Mouse (Mus musculus) CH12F3 (cell line): ENCODE results near the gene Patj.

Experiments
- in situ Hi-C: fragments of 300-500 bp; cut with MboI; formaldehyde crosslinking; loops from 2 replicates; pipeline ENCODE4 v1.14.3; 2020; ENCODE audit warnings: low sequenced_read_pairs

The Patj gene

DNA sequence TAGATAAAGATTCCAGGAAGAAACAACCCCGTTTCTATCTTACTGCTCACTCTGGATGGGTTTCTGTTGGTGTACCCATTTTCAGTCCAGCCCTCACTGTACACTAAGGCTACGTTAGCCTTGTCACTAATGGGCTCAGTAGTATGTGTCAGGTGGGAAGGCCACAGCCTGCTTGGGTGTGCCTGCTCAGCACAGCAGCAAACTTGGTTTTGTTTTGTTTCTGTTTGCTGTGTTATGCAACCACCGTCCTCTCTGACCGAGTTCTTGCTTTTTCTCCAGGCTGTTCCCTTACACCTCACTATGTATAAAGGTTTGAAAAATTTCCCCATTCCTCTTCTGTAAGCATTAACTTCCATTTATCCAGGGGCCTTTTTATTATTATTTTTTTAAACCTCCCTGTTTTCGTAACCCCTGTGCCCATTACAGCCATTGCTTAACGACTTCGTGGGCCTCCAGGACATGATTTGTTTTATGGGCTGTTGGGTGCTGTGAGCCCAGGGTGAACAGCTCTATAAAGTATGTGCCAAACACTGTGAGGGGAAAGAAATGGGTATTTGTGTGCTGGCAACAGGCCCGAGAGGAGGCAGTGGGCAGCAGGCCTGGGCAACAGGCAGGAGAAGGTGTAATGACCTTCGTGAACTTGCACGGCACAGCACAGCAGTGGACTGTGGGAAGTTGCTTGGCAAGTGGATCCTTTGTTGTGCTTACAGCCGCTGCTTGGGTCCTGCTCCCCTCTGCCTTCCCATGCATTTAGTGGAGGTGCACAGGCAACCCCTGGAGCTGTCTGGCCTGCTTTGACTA is 113.1 kb downstream of the Patj start:
- in situ Hi-C loops = no loop called here

DNA sequence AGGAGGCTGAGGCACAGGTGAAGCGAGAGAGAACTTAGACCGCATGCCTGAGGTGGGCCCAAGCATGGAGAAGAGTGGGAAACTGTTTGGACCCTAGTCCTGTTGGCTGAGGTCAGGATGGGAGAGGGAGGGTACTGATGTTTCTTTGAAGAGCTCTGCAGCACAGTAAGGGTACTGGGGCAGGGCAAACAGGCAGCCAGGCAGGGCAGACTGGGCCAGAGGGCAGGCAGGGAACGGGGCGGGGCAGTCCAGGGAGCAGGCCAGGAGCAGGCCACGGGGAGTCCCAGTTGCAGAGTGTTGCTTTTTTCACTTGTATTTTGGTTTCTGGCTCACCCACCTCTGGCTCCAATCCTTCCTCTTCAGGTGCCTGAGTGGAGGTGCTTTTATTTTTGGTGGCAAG is 114.4 kb downstream of the Patj start:
- in situ Hi-C loops = no loop called here

DNA sequence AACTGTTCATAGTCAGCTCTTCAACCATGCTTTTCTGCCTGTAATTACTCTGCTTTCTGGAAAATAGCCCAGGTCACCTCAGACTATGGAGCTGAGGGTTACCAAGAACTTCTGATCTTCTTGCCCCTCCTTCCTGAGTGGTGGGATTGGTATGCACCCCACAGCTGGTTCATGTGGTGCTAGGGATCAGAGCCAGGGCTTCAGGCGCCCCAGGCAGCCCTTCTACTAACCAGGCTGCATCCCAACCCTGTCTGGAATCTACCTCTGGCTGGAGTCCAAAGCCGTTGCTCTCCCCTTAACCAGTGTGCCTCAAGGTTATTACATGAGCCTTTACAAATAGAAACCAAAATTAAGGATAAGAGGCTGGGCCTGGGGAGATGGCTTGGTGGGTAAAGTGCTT is 115.7 kb downstream of the Patj start:
- in situ Hi-C loops = no loop called here

DNA sequence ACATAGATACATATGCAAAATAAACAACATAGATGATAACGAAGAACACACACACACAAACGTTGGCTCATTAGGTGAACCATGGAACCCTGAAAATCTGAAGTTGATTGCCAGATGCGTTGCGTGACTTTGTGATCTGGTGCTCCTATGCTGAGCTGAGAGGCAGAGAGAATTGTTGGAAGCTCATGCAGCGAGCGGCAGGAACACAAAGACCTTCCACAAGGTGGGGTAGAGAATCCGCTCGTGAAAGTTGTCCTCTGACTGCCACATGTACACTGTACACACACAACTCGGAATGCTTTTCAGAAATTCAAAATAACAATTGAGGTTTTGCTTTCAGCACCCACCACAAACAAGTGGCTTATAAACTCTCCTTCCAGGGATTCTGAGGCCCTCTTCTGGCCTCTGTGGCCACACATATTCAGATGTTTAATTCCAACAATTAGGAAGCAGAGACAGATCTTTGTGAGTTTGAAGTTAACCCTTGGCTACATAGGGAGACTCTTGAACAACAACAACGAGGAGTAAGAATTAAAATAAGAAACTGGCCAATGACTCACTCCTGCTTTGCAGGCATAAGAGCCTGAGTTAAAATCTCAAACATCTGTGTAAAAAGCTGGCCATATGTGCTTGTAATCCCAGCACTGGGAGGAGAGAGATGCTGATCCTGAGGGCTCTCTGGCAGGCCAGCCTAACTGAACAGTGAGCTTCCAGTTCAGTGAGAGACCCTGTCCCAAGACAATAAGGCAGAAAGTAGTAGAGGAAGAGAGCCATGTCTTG is 116.6 kb downstream of the Patj start:
- in situ Hi-C loops = no loop called here

DNA sequence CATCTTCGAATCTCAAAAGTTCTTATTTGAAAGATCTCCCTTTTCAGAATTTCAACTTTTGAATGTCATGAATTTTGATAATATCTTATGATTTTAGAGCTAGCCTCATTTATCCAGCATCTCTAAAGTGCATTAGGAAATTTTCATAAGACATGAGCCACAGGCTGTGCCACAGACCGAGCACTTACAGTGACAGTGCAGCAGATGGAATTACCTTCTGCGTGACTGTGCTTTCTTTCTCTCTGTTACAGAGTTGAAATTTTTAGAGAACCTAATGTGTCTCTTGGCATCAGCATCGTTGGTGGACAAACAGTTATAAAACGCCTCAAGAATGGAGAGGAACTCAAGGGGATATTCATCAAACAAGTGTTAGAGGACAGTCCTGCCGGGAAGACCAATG is 124.9 kb downstream of the Patj start:
- in situ Hi-C loops = no loop called here

DNA sequence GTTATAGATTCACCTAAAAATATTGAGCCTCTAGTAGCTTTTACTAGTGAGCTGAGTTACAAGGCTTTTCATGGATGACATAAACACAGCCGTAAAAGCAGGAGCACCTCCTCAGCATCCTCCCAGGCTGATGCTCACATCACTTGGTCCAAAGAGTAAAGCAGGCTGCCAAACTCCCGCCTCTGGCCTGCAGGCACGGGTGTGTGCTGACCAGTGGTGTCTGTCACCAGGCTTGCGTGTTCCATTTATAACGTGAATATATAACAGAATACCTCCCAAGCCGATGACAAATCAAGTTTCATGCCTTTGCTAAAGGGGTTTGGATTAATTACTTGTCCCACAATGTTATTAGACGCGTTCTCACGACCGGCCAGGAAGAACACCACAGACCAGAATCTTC is 128.9 kb downstream of the Patj start:
- in situ Hi-C loops = no loop called here

DNA sequence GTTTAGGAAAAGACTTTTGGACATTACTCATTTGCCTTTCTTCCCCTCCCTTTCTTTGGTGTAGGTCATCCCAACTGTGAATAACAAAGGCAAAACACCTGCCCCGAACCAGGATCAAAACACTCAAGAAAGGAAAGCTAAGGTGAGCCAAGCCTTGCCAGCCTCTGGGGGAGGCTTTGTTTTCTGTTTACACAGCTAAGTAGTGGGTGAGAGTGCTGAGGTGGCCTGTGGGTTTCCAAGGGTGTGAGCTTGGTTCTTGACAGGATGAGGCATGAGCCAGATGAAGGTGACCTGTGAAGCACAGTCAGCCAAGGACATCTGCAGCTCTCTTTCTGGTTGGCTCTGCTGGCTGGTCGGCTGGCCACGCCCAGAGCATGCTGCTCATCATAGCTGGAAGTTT is 139.9 kb downstream of the Patj start:
- in situ Hi-C loops = no loop called here

DNA sequence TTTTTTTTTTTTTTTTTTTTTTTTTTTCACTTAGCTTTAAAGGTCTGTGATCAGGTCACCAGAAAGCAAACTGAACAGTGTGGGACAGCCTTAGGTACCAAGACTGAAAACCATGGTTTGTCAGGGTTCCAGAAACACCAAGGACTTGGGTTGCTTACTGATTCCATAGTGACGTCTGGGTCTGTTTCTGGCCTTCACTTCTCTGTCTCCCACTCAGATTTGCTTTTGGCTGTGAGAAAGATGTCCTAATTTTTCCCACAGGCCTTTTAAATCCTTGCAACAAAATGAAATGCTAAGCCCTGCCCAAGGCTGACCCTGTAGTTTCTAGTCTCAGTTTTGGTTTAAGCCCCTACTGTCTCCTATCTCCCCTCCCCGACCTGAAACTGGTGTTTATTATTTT is 146.0 kb downstream of the Patj start:
- in situ Hi-C loops = no loop called here

DNA sequence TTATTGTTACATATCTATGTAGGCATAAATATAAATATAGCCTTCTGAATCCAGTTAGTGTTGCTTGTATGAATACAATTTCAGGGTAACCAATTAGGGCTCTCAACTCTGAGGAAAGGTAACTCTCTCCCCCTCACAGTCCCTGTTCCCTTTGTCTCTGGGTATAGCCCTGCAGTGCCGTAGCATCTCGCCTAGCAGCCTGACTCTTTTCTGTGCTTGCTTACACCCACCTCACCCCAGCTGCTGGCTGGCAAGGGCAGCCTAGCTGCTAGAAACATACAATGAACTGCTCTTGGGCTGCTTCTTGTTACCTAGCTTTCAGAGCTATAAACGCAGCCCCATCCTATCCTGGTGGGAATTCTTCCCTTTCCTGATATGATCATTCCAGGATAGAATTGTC is 147.4 kb downstream of the Patj start:
- in situ Hi-C loops = no loop called here

DNA sequence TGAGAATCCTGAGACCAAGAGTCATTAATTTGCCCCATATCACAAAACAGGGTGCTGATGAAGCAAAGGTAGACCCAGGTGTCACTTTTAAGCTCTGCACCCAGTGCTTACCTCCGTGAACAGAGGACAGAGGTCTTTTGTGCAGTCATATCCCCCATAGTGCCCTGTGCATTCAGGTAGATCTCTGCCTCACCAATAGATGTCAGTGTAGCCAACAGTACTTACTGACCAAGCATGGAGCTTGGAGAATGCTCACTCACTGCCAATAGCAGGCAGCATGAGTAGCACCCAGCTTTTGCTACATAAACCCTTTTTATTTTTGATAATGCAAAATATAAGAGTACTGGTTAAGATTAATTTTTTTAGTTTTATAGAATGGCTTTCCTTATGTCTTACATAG is 149.8 kb downstream of the Patj start:
- in situ Hi-C loops = no loop called here

DNA sequence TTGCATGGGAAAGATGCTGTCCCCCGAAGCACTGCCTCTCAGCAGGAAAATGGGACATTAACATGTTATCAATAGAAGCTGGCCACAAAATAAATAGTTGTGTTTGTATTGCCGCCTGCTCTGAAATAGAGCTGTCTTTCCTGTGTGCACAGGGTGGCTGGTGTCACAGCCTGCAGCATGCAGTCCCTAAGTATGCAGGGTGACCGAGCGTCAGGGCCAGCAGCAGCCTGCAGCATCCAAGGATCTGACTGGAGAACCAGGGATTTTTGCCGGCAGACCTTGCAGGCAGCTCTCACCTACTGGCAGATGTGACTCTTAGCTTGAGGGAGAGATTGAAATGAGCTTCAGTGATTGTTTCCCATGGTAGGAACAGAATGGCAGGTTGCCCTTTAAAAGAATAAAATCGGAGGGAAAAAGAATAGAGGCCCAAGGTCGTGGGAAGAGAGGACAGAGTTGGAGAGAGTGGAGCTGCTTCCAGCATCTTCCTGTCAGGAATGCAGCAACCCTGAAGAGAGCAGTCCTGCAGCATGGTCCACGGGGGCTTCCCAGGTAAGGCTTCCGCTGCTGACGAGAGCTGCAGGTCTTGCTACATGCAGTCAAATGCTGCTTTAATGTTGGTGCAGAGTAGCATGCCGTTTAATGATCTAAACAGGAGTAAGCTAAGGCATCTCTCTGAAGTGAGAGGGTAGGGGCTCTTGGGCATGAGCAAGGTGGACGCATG is 151.0 kb downstream of the Patj start:
- in situ Hi-C loops = no loop called here

DNA sequence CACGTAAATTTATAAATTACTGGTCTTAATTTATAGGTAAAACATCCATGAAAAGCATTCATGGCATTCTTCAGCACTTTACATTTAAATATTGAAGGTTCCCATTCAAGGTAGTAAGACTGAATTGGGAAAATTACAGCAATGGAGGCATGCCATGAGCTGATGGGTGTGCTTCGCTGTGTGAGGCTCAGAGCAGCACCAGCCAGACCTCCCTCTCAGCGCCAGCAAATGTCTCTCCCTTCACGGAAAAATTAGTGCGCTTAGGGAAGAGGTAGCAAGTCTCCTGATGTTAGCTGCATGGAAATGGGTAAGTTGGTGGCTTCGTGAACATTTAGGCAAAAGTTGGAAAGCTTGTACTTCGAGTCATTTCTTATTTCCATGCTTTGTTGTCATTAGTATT is 153.9 kb downstream of the Patj start:
- in situ Hi-C loops = no loop called here

DNA sequence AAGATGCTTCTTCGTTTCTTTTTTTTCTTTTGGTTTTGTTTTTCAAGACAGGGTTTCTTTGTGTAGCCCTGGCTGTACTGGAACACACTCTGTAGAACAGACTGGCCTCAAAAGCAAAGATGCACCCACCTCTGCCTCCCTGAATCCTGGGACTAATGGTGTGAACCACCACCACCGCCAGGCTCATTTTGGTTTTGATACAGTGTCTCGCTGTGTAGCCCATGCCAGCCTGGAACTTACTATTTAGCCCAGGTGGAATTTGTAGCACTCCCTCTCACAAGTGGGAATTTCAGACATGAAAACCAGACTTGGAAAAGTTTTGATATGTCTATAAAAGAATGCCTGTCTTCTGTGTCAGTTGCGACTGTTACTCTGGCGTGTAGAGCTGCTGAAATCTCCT is 154.5 kb downstream of the Patj start:
- in situ Hi-C loops = no loop called here

DNA sequence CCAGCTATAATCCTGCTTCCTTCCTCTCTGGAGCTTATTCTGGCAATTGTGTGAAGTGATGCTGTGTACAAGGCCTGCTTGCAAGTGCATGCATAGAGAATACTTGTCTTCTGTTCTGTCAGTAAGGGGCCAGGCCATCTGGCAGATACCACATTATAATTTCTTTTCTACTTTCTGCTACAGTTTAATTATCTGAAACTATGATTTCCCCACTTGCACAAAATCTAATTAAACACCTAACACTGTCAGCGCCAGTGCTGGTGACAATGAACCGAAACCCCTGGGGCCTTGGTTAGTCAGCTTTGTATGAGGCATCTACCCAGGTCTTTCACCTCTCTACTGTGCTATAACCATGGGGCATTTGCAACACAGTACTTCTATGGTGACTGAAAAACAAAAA is 160.1 kb downstream of the Patj start:
- in situ Hi-C loops = no loop called here

DNA sequence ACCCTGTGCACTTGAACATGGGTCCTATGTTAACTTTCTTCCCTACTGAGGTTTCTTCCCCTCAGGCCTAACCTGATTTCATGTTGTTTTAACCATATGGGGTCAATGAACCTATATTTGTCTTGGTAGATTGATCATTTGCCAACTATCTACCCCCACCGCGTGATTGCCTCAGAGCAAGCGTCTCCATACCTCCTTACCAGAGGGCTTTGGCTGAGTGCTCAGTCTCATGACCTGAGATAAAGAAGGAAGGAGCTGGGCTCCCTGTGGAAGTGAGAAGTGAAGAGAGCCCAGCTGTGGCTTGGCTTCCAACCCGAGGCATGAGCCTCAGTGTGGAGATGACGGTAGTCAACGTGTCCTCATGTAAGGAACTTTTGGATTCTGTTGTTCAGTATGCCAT is 160.9 kb downstream of the Patj start:
- in situ Hi-C loops = no loop called here

DNA sequence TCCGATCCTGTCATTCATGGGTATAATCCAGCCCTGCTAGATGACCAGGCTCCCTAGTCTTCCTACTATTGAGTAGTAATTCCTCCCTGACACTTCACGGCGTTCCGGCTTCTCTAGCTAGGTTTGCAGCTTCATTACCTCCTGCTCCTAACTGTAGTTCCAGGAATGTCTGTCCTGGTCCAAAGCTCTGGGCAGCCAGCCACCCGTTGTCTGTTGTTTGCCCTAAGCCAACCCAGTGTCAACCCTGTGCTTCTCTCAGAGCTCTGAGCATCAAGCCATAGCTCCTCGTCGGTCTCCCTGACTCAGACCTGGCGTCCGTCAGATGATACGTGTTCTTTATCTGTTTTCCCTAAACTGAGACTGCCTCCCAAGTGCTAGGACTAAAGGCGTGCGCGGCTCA is 161.6 kb downstream of the Patj start:
- in situ Hi-C loops = no loop called here

DNA sequence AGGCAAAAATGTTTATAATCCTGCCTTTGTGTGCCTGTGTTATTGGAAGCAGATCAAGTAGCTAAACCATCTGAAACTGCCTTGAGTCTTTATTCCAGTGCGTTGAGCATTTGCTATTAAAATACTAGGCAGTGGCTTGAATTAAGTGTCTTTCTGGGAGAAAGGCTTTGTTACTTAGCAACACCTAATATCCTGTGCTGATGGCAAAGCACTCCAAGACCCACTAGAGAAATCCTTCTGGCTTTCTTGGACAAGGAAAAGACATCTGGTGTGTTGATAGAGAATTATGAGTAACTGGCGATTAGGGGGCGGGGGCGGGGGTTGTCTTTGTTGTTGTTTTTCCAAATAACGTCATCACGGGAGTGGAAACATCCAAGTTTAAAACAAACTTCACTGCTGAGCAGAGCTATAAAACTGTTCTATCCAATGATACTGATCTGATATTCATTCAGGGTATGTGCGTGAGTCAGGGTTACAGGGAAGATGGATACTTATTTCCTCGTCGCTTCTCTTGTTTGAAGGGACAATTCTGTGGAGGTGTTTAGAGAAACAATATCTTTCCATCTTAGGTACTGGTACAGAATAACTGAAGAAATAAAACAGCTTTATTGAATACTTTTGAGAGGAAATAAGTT is 164.7 kb downstream of the Patj start:
- in situ Hi-C loops = no loop called here

DNA sequence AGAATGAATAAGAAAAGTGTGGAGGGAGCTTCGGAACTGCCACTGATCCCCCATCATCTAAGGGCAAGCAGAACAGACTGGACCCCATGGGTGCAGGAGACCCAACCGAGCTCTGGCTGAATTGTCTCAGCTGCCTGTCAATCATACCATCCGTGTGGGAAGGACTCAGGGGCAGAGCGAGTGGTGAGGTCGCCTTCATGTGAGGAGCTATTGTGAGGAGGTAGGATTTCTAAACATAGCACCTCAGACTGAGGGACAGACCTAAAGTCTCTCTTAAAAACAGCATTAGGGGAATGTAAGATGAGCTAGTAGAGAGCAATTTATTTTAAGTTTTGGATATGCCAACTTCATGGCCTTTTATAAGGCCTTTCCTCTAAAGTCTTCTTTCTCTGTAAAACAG is 167.5 kb downstream of the Patj start:
- in situ Hi-C loops = no loop called here

DNA sequence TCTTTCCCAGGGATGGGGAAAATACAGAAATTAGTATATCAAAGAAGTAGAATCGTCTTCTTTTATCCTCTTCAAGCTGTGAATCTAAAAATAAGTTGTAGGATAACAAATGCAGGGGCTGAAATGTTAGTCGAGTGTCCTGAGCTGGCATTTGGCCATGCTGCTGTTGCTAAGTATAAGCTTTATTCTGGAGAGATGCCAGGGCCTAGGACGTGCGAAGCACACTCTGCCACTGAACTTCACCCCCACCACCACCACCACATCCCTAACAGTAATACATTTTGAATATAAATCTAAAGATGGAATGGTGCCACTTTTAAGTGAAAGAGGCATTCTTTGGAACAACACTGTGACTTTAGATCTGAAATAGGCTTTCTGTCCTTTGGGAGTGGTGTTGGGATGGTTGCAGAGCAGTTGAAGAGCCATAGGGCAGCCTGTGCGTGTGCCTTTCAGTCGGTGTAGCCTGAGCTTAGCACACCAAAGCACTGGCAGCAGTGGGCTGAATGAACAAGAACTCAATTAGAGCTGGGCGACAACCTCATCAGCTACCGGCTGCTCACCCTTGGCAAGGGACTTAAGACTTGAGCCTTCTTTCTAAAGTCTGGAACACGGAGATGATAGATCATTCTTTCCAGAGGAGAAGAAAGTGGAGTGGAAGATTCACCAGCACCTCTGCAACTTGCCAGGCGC is 168.1 kb downstream of the Patj start:
- in situ Hi-C loops = no loop called here

DNA sequence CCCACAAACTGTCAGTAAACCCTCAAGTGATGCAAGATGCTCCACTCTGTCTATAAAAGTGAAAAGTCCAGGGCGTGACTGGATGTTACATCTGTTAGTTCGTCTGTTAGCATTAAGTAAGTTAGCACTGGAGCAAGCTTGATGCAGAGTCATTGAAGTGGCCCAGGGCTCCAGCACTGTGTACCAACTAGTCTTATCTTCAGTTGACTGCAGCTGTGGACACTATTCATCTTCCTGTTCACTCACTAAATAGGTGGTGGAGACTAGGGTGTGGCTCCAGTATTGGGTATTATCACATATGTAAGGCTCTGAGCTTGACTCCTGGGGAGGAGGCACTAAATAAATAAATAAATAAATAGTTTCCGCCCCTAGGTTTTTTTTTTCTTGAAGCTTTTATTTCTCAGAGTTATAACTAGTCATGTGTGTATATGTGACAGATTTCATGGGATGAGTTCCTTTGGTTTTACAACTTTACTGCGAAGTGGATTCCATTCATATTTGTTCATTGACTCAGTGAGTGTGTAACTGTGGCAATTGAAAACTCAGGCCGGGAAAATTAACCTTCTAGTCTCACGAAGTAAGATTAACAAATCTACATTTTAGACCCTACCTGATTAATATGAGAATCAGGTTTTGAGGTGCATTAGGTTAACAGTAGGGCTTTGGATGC is 168.7 kb downstream of the Patj start:
- in situ Hi-C loops = no loop called here
